Mouse (Mus musculus) ovary, postnatal 14 days (tissue): ENCODE measurements at regions not wholly inside any gene's neighbourhood (a gene's known extent, or its start where the extent isn't known, plus 50 kb on each side); places are given as distances from the start of the nearest gene placed in this dataset.

Source experiments
- DNase-seq: peaks from one replicate; pipeline ENCODE4 v3.0.0; 2022; ENCODE audit warnings: low spot score

DNA sequence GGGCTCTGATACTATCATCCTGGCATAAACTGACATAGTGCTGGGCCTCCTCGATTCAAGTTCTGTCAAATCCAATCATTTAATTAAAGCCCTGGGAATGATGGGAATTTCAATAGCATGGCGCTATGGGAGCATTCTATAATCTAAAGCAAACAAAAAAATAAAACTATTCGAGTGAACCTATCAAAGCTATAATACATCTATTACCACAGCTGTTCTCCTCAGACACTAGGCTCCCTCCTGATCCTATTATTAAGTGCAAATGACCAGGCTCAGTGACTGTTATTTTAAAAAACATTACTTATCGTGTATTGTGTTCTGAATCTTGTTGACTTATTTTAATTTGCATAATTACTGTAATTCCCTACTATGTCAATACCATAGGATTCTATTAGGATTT lies 563.7 kb upstream of the Acvr2a start:
- DNase-seq = no peak

DNA sequence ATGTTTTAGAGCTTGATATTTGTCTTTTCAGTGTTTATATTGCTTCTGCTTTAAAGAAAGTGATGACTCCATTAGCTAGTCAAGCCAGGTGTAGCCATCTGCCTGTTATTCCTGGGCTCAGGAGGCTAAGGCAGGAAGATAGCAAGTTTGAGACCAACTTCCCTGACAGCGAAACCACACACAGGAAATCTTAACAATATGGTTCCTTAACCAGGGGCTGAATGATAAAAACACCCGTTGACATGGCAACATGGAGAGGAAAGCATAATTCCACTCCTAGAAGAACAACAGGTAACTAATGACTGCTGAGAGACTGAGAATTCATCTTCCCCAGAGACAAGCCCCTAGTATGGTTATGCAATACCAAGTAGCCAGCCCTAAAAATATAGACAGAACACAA lies 553.6 kb upstream of the Acvr2a start:
- DNase-seq = no peak
